Mouse (Mus musculus) small intestine, adult 2 months (tissue): ENCODE data around the gene Ttpal.

ENCODE experiments used
- CTCF ChIP-seq: fragments of 200-500 bp; IDR thresholded peaks from 2 replicates; pipeline ENCODE4 v1.5.1; 2012; ENCODE audit warnings: low read depth, mild to moderate bottlenecking, control low read depth, inconsistent platforms, low read length, moderate library complexity, mixed read lengths; ENCODE audit not compliant: insufficient replicate concordance, insufficient read length; ENCODE audit errors: extremely low read depth
- POLR2A ChIP-seq: fragments of 200-500 bp; IDR thresholded peaks from 2 replicates; pipeline ENCODE4 v1.6.1; 2012; ENCODE audit warnings: low read depth, mild to moderate bottlenecking, control low read depth, inconsistent platforms, low read length, moderate library complexity

GRCm38 (mm10) chr2:163645700-163646460, 43.8 kb downstream of the Ttpal start:
- TF ChIP-seq POLR2A (no peak), CTCF (no peak)
